Mouse (Mus musculus) intestine, embryonic 14.5 days (tissue): ENCODE results near the gene Med28. TPM values are rescaled to one million over a fixed set of nuclear protein-coding genes. Genes with fewer than 3 reads are reported as not detected.
A peak's percentile ranks its signal among the peaks of the same experiment; 100 is the strongest.

ENCODE experiments used
- ATAC-seq: fragments of 200-750 bp; cut with Nextera tagmentation; replicated peaks from 2 replicates; pipeline ENCODE4 v1.8.0; 2017; ENCODE audit warnings: low read depth, moderate number of reproducible peaks, moderate TSS enrichment, moderate library complexity; ENCODE audit not compliant: low FRiP score, low TSS enrichment
- DNase-seq: peaks from one replicate; pipeline ENCODE4 v3.0.0-alpha.2; 2018; ENCODE audit warnings: low spot score
- H3K27ac ChIP-seq: fragments of 300-500 bp; sonication (generic); 2 replicates; pipeline ENCODE4 v1.5.1; 2014; ENCODE audit warnings: low read depth, mild to moderate bottlenecking, control low read depth
- H3K27me3 ChIP-seq: fragments of 300-500 bp; sonication (generic); replicated peaks from 2 replicates; pipeline ENCODE4 v1.6.1; 2014; ENCODE audit warnings: low read length, control low read depth; ENCODE audit not compliant: control insufficient read depth, insufficient read depth
- H3K36me3 ChIP-seq: fragments of 300-500 bp; sonication (generic); 2 replicates; pipeline ENCODE4 v1.6.1; 2014; ENCODE audit warnings: low read length, control low read depth; ENCODE audit not compliant: control insufficient read depth, insufficient read depth
- H3K4me1 ChIP-seq: fragments of 300-500 bp; sonication (generic); replicated peaks from 2 replicates; pipeline ENCODE4 v1.6.1; 2014; ENCODE audit warnings: low read length, control low read depth, mixed read lengths; ENCODE audit not compliant: control insufficient read depth, insufficient read depth
- H3K4me2 ChIP-seq: fragments of 300-500 bp; sonication (generic); 2 replicates; pipeline ENCODE4 v1.6.1; 2014; ENCODE audit warnings: low read length
- H3K4me3 ChIP-seq: fragments of 300-500 bp; sonication (generic); 2 replicates; pipeline ENCODE4 v1.5.1; 2014; ENCODE audit warnings: low read depth, low read length, control low read depth, mixed read lengths
- H3K9ac ChIP-seq: fragments of 300-500 bp; sonication (generic); 2 replicates; pipeline ENCODE4 v1.6.1; 2014; ENCODE audit warnings: mild to moderate bottlenecking, low read length
- H3K9me3 ChIP-seq: fragments of 300-500 bp; sonication (generic); 2 replicates; pipeline ENCODE4 v1.6.1; 2016; ENCODE audit warnings: low read length, control low read depth; ENCODE audit not compliant: control insufficient read depth
- WGBS: fragments of 180-500 bp; shearing (Covaris S2); extraction: QIAGEN DNeasy Blood & Tissue Kit; methylation state at CpG from one replicate; pipeline ENCODE4 v1.1.7; 2014; 5-methylcytosine and 5-hydroxymethylcytosine counted together
- polyA plus RNA-seq: library from polyadenylated mRNA; unstranded; fragments of >200 nt; fragmentation: Nextera tagmentation; extraction: Ambion mirVana; gene quantifications from 2 replicates; pipeline ENCODE4 v1.2.1, GENCODE M21; 2014

Gene Med28
- polyA plus RNA-seq, 1 experiment from 2014 or later: 233 TPM

DNA sequence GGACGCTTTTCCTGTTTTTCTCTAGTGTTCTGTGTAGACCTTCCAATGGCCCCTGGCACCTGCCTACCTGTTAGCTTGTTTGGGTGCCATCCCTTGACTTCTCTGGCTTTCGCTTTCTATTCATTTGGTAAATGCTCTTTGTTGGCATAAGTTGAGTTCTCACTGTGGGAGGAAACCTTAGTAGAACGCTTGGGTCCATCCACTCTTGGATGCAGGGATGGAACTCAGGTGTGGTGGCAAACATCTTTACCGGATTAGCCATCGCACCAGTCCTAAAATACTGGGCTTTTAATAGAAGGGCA, 731 bp downstream of the Med28 start:
- WGBS: 4% methylated on average over 5 of the region's 5 CpGs
- Histone ChIP-seq H3K27me3 (no peaks in the 10 kb centered on the region), H3K36me3 (peaks cover 33% of the 10 kb centered on the region), H3K4me2 (peak overlapping the region; percentile 95), H3K27ac (no peak overlapping the region), H3K9me3 (no peaks in the 10 kb centered on the region), H3K9ac (peak overlapping the region; percentile 88), H3K4me3 (peak overlapping the region; percentile 97), H3K4me1 (peaks cover 8% of the 10 kb centered on the region)
- ATAC-seq (no peak), DNase-seq (no peak)

DNA sequence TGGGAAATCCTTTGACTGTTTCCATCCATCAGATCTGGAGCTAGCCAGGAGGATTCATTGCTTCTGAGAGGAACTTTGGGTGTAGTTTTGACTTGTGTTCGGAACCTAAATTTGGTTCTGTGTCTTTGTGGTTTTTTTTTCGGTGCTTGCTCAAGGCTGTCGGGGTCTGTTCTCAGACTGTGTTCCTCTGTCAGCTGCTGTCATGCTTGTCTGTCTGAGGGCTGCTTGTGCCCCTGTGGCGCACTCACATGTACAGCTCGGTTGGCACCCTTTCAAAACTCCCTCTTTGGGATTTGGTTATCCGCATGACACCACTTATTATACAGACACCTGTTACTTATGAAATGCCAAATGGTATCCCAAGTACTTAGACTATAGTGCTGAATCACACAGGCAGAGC, 1.6 kb downstream of the Med28 start:
- ATAC-seq: no peak
- Histone ChIP-seq H3K4me2 (peak overlapping the region; percentile 95), H3K4me1 (peaks cover 8% of the 10 kb centered on the region), H3K27ac (no peak overlapping the region), H3K9me3 (no peaks in the 10 kb centered on the region), H3K4me3 (peak overlapping the region; percentile 97; the same call in 1 of the 2 replicates), H3K9ac (no peak overlapping the region), H3K36me3 (peaks cover 41% of the 10 kb centered on the region), H3K27me3 (no peaks in the 10 kb centered on the region)
- 90% methylated on average over 6 of the region's 6 CpGs for WGBS
- no peak for DNase-seq

DNA sequence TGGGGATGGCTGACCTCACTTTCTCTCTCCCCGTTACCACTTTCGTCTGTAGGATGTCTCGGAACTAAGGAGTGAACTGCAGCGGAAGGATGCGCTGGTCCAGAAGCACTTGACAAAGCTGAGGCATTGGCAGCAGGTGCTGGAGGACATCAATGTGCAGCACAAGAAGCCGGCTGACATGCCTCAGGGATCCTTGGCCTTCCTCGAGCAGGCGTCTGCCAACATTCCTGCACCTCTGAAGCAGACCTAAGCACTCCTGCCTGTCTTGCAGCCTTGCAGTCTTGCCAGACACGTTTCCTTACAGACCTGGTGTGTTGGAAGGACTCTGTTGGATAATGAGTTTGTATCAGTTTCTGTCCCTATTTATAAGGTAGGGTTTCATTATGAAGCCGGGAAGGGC, 5.1 kb downstream of the Med28 start:
- ATAC-seq (no peak), DNase-seq (no peak)
- H3K36me3 ChIP-seq: peaks cover 72% of the 10 kb centered on the region
- H3K9me3 ChIP-seq: no peaks in the 10 kb centered on the region
- H3K4me1 ChIP-seq: peaks cover 8% of the 10 kb centered on the region
- H3K4me3 ChIP-seq: no peak overlapping the region
- H3K4me2 ChIP-seq: no peak overlapping the region
- WGBS: 91% methylated on average over 10 of the region's 10 CpGs
- no peak overlapping the region for H3K9ac ChIP-seq
- no peaks in the 10 kb centered on the region for H3K27me3 ChIP-seq
- no peak overlapping the region for H3K27ac ChIP-seq

DNA sequence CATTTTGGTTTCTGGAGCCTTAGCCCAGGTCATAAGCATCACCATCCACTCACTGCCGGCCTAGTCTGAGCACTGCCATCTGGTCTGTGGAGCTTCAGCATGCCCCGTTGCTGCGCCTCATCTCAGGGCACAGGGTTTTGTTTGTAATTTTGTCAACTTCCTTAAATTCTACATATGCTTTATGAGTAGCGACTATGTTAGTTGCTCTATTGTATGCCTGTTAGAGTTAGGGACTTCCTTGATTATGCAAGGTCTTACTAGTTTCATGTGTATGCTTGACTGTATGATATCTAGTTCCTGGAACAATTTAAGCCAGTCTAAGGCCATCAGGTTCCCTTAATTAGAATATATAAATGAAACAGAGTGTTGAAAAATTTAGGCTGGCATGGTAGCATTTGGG, 6.3 kb downstream of the Med28 start:
- no peak overlapping the region for H3K4me3 ChIP-seq
- no peak overlapping the region for H3K9ac ChIP-seq
- H3K36me3 ChIP-seq: peaks cover 81% of the 10 kb centered on the region
- H3K27me3 ChIP-seq: no peaks in the 10 kb centered on the region
- ATAC-seq: no peak
- WGBS: 89% methylated on average over 4 of the region's 4 CpGs
- H3K4me2 ChIP-seq: no peak overlapping the region
- no peaks in the 10 kb centered on the region for H3K9me3 ChIP-seq
- H3K27ac ChIP-seq: no peak overlapping the region
- no peak for DNase-seq
- H3K4me1 ChIP-seq: peaks cover 4% of the 10 kb centered on the region

DNA sequence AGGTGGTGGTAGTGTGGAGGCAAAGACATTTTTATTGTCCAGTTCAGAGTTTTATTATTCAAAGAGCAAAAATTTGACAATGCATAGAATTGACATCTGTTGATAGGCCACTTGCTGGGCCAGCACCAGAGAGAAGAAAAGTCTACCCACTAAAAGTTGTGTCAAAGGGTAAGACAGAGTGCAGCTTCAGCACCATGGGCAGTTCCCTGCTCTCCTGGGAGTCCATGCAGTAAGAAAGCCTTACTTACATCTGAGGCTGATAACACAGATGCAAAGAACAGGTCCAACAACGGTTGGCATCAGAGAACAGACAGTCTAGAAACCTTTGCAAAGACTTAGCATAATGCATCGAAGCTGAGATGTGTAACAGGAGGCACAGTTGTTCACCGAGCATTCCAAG, 9.7 kb downstream of the Med28 start:
- Histone ChIP-seq H3K9me3 (no peaks in the 10 kb centered on the region), H3K4me2 (no peak overlapping the region), H3K27ac (no peak overlapping the region), H3K36me3 (peaks cover 59% of the 10 kb centered on the region), H3K4me3 (no peak overlapping the region), H3K4me1 (no peaks in the 10 kb centered on the region), H3K27me3 (no peaks in the 10 kb centered on the region), H3K9ac (no peak overlapping the region)
- ATAC-seq (no peak), DNase-seq (peak; percentile 66)
- 84% methylated on average over 3 of the region's 3 CpGs for WGBS

DNA sequence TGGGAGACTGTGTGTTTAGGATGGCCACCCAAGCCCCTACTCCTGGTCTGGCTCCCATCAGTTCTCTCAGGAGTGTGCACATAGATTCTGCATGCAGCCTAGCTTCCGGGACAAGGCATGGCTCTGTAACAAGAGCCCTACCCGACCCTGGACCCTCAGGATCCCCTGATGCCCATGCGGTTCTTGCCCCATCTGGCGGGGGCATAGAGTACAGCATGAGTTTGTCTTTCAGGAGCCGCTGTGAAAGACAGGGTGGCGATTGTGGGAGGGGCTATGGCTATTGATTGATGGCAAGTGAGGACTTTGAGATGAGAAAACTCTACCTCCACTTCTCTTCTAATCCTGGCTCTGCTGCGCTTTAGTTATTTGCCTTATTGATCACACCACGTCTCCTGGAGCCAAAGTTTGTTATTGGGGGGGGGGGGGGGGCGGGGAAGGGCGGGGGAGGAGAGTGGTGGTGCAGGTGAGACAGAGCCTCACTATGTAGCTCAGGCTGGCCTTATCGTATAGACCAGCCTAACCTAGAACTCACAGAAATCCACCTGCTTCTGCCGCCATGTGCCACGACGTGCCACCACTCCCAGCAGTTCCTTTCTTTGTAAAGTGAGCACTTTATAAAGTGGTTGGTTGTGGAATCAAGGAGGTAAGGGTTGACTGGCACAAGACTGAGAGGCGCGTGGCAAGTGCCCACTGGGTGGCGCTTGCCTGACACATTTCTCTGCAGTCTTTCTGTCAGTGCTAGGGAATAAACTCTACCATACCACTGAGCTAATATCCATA, 14.5 kb downstream of the Med28 start:
- H3K36me3 ChIP-seq: peaks cover 11% of the 10 kb centered on the region
- DNase-seq (peak; percentile 60), ATAC-seq (peak; percentile 72)
- H3K4me2 ChIP-seq: no peak overlapping the region
- H3K27me3 ChIP-seq: no peaks in the 10 kb centered on the region
- H3K27ac ChIP-seq: no peak overlapping the region
- H3K9ac ChIP-seq: no peak overlapping the region
- H3K9me3 ChIP-seq: no peaks in the 10 kb centered on the region
- 11% methylated on average over 15 of the region's 17 CpGs for WGBS
- no peaks in the 10 kb centered on the region for H3K4me1 ChIP-seq
- no peak overlapping the region for H3K4me3 ChIP-seq

DNA sequence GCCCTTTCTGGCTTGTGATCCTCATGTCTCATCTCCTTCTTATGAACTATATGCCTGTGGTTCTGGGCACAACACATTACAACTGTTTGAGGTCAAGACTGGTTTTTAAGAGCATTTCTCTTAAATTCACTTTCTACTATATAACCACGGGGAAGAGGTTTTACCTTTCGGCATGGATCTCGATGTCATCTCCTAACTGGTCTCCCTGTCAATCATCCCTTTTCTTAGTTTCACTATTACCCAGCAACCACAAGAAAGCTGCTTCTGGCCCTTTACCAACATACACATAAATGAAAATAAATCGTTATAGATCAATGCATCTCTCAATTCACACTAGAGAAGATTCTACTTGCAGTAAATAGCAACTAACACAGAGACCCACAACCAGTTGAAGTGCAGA, 15.1 kb downstream of the Med28 start:
- Histone ChIP-seq H3K9me3 (no peaks in the 10 kb centered on the region), H3K9ac (no peak overlapping the region), H3K27me3 (no peaks in the 10 kb centered on the region), H3K36me3 (peaks cover 8% of the 10 kb centered on the region), H3K27ac (no peak overlapping the region), H3K4me1 (no peaks in the 10 kb centered on the region), H3K4me3 (no peak overlapping the region), H3K4me2 (no peak overlapping the region)
- DNase-seq: no peak
- WGBS: 70% methylated on average over 4 of the region's 4 CpGs
- no peak for ATAC-seq

DNA sequence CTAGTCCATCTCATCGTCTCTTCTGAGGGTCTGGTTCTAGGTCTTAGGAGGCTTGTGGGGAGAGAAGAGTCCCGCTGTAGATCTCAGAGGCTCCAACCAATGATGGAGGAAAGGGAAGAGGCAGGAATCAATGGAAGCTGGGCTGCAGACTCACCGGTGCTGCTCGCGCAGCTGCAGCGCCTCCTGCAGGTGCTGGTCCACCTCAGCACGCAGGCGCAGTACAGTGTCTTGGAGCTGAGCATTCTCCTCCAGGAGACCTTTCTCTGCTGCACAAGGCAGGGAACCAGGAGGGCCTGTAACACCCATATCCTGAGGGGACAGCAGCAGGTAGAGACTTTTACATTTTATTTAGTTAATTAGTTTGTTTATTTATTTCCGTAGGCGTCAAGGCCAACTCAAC, 19.5 kb downstream of the Med28 start:
- no peak overlapping the region for H3K4me2 ChIP-seq
- no peaks in the 10 kb centered on the region for H3K36me3 ChIP-seq
- no peaks in the 10 kb centered on the region for H3K27me3 ChIP-seq
- H3K9me3 ChIP-seq: no peaks in the 10 kb centered on the region
- no peak overlapping the region for H3K4me3 ChIP-seq
- no peak overlapping the region for H3K27ac ChIP-seq
- WGBS: 53% methylated on average over 10 of the region's 10 CpGs
- no peak for DNase-seq
- no peak overlapping the region for H3K9ac ChIP-seq
- no peaks in the 10 kb centered on the region for H3K4me1 ChIP-seq
- no peak for ATAC-seq

DNA sequence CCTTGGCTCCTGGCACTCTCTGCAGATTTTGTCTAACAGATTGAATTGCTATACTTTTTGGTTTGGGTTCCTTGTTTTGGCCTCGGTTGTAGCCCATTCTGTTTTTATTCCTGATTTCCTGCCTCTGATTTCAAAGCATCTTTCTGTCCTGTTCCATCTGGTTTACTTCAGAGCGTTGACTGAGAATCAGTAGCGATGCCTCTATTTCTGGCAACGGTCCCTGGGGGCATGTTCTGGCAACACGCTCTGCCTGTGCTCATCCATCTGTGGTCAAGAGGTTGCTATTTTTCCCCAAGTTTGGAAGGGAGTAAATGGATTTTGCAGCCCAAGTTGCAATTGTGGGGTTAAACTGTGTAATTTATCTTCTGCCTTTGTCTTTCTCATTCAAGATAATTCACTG, 23.3 kb downstream of the Med28 start:
- ATAC-seq (no peak), DNase-seq (no peak)
- 44% methylated on average over 5 of the region's 5 CpGs for WGBS
- Histone ChIP-seq H3K27me3 (no peaks in the 10 kb centered on the region), H3K27ac (no peak overlapping the region), H3K9ac (no peak overlapping the region), H3K4me3 (no peak overlapping the region), H3K4me2 (no peak overlapping the region), H3K4me1 (no peaks in the 10 kb centered on the region), H3K36me3 (no peaks in the 10 kb centered on the region), H3K9me3 (no peaks in the 10 kb centered on the region)
